Mouse (Mus musculus) small intestine, adult 2 months (tissue): ENCODE data around the gene Ankrd66. TPM values are rescaled to one million over a fixed set of nuclear protein-coding genes. Genes with fewer than 3 reads are reported as not detected.

ENCODE experiments used
- H3K27ac ChIP-seq: fragments of 200-500 bp; 2 replicates; pipeline ENCODE4 v1.5.1; 2012; ENCODE audit warnings: low read depth, low read length, control low read depth, inconsistent platforms; ENCODE audit not compliant: insufficient read depth
- H3K27me3 ChIP-seq: fragments of 200-500 bp; 2 replicates; pipeline ENCODE4 v1.6.1; 2012; ENCODE audit warnings: mild to moderate bottlenecking, moderate library complexity, low read length, inconsistent platforms; ENCODE audit not compliant: control insufficient read depth, insufficient read depth
- H3K36me3 ChIP-seq: fragments of 200-500 bp; 2 replicates; pipeline ENCODE4 v1.6.1; 2012; ENCODE audit warnings: mild to moderate bottlenecking, low read length, control low read depth, inconsistent platforms; ENCODE audit not compliant: control insufficient read depth, insufficient read depth
- H3K4me1 ChIP-seq: fragments of 200-500 bp; 2 replicates; pipeline ENCODE4 v1.6.1; 2012; ENCODE audit warnings: low read length, inconsistent platforms, mixed read lengths; ENCODE audit not compliant: control insufficient read depth, insufficient read depth, insufficient read length
- H3K4me3 ChIP-seq: fragments of 200-500 bp; 2 replicates; pipeline ENCODE4 v1.5.1; 2012; ENCODE audit warnings: low read depth, mild to moderate bottlenecking, control low read depth, inconsistent platforms, low read length, moderate library complexity
- CTCF ChIP-seq: fragments of 200-500 bp; IDR thresholded peaks from 2 replicates; pipeline ENCODE4 v1.5.1; 2012; ENCODE audit warnings: low read depth, mild to moderate bottlenecking, control low read depth, inconsistent platforms, low read length, moderate library complexity, mixed read lengths; ENCODE audit not compliant: insufficient replicate concordance, insufficient read length; ENCODE audit errors: extremely low read depth
- POLR2A ChIP-seq: fragments of 200-500 bp; IDR thresholded peaks from 2 replicates; pipeline ENCODE4 v1.6.1; 2012; ENCODE audit warnings: low read depth, mild to moderate bottlenecking, control low read depth, inconsistent platforms, low read length, moderate library complexity
- WGBS: fragments of 180-500 bp; shearing (Covaris S2); methylation state at CpG from one replicate; pipeline ENCODE4 v1.1.7; 2018; 5-methylcytosine and 5-hydroxymethylcytosine counted together
- polyA plus RNA-seq: library from polyadenylated mRNA; depleted of rRNA; stranded (reverse); fragments of >200 nt; gene quantifications from 2 replicates; pipeline ENCODE4 v1.2.3, GENCODE M21; 2012; rRNA removed

Ankrd66 gene
- polyA plus RNA-seq, 1 experiment, result not detected

DNA sequence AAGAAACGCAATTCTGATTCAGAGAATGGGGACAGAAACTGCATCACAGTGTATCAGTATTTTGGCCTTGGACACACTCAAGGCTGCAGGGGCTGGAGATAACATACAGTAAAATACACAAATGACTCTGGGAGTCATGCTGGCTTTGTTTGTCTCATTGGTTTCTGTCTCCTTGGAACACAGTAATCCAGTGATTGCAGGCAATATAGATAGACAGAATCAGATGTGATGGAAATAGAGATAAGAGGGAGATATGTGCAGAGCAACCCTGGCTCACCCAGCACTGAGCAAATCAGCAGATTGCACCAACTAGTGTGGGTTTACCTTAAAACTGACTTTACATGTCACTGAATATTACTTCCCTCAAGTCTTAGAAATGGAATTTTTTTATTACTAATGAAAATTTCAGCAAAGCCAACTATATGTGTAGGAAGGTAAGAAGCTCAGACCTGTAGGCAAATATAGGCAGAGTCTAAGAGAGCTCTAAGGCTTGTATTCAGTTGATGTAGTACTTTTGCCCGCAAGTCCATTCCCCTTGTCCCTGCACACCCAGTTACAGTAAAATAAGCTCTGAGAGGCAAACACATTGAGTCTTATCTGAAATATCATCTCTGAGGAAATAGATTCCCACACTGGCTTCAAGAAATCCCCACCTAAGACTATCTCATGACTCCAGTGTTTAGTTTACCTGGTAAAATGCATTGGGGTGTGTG, 54.8 kb downstream of the Ankrd66 start:
- H3K27ac ChIP-seq, result no peak overlapping the region; the same call in 1 of the 2 replicates
- H3K27me3 ChIP-seq, result no peaks in the 10 kb centered on the region
- peaks cover 5% of the 10 kb centered on the region for H3K36me3 ChIP-seq
- no peak for TF ChIP-seq CTCF
- WGBS, result 82% methylated on average over 2 of the region's 2 CpGs
- no peak overlapping the region for H3K4me3 ChIP-seq
- H3K4me1 ChIP-seq, result peaks cover 2% of the 10 kb centered on the region; the same call in 1 of the 2 replicates

DNA sequence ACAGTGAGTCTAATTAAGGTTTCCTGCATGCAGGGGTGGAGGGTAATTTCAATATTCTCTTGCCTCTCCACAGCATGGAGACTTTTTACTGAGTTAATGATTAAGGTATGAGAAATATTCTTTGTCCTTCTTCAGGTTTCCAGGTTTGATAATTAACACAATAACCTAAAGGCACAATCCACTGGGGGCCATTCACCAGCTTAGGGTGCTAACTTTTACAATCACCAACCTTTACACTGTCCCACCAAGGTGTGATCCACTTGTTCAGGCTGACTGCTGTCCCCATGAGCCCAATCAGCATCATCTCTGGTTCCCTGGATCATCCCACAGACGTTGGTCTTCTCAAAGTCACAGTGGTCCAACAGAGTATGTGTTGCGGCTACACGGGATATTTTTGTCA, 57.5 kb downstream of the Ankrd66 start:
- no peak overlapping the region for H3K27ac ChIP-seq
- no peaks in the 10 kb centered on the region for H3K27me3 ChIP-seq
- 74% methylated on average over 3 of the region's 3 CpGs for WGBS
- peaks cover 2% of the 10 kb centered on the region; the same call in 1 of the 2 replicates for H3K4me1 ChIP-seq
- no peak overlapping the region for H3K4me3 ChIP-seq
- TF ChIP-seq CTCF (no peak), POLR2A (no peak)
- H3K36me3 ChIP-seq, result peaks cover 9% of the 10 kb centered on the region

Other genes starting within 250 kb of the Ankrd66 start
- gene Adgrf5, start 183.2 kb downstream of the Ankrd66 start, polyA plus RNA-seq, result 2.8 and 4.9 TPM in 2 replicates
- gene Mep1a, start 40.8 kb downstream of the Ankrd66 start, polyA plus RNA-seq, result 3.2 and 131 TPM in 2 replicates
- gene Pla2g7, start 24.5 kb upstream of the Ankrd66 start, polyA plus RNA-seq, result 3.8 and 6.3 TPM in 2 replicates
- not detected in 2 replicates for gene Tdrd6, start 86.7 kb upstream of the Ankrd66 start, polyA plus RNA-seq
- gene Slc25a27, start 123.6 kb upstream of the Ankrd66 start, polyA plus RNA-seq, result 0.53 and 1.1 TPM in 2 replicates
- 0.17 and 0.52 TPM in 2 replicates for gene Cyp39a1, start 123.8 kb upstream of the Ankrd66 start, polyA plus RNA-seq